Mouse (Mus musculus): ENCODE measurements at regions not wholly inside any gene's neighbourhood (a gene's known extent, or its start where the extent isn't known, plus 50 kb on each side); places are given as distances from the start of the nearest gene placed in this dataset.

GRCm38 (mm10) chr2:124955843-124956242 lies 112.1 kb upstream of the Slc24a5 start:
- no peak for DNase-seq

DNA sequence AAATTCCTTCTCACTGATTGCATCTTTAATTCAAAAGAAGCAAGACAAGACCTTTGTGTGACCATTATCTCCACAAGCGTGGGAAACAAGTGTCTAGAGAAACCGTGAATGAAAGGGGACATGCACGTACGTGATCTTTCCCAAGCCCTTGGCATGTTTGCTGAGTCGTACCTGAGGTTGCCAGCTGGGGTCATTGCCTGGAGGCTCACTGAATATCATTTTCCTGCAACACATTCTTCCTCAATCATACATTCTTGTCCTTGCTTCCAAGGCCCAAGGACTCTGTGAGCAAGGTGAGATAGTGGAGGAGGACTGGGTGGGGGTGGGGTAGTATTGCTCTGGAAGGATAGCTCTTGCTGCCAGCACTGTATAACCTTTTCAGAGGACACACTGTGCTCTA lies 108.5 kb upstream of the Slc24a5 start:
- DNase-seq, result no peak

DNA sequence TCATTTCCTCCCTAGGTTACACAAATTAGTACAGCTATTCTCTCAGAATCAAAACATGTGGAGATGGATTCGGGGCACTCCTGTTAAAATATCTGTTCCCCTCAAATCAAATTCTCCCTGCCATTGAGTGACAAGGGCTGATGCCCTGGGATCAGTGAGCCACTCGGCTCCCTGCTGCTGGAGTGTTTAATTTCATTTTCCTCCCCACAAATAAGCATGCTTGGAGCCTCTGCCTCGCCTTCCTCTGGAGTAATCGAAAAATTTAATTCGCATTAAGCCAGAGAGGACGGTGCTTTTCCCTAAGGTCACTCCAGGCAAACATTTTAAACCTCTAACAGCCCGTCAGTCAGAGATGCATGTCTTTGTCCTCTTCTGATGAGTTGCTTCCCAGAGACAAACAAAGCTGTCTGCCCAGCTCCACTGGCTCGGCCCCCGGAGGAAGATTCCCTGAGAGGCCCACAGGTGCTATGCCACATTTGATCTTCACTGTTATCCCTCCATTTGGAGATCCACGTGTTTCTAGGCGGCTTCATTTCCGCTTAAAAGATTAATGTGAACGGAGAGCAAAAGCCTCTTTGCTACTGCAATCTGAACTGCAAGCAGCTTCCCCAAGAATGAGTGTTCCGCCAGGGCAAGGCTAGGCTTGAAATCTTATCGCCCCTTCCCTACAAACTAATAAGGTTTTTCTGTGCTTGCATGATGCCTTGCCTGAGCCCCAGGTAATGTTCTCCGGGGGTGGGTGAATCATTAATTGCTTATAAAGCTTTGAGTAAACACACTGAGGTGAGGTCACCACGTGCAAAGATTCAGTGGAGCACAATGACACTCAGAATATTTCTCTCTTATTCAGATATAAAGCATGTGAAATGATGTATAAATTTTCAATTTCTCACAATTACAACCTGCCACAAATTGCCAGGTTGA lies 95.8 kb upstream of the Slc24a5 start:
- DNase-seq, result no peak

DNA sequence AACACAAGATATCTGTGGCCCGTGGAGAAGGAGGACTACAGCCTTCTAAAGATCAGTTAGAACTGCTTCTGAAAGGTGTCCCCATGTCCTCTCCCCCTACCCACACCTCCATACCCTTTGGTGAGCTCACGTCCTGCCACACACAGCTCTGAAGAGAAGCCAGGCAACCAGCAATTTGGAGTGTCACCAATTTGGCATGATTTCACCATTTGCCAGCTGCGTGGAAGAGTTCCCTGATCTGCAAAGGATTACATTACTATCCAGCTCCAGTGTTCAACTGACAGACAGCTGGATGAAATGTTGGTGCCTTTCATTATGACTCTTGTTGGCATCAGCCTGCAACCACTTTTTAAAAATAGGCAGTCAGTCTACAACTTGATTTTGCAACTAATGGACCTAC lies 92.8 kb upstream of the Slc24a5 start:
- no peak for DNase-seq

GRCm38 (mm10) chr2:124990976-124991375 lies 76.9 kb upstream of the Slc24a5 start:
- DNase-seq, result no peak

DNA sequence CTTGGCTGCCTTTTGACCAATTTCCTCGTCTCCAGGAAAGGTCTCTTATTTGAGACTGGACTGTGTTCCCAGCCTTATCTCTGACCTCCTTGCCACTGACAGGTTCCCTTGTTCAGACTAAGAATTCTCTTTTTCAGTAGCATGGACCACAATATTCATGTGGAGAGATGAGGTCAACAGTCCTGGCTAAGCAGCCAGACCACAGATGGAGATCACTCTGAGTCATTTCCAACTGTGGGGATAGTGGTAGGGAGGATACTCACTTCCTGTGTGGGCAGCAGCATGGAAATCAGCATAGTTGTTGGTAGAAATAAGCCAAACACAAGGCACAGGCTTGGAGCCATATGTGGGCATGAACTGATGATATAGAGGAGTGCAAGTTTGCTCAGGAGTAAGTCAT lies 52.9 kb upstream of the Slc24a5 start:
- DNase-seq, result no peak

- no peak for DNase-seq
Observed at GRCm38 (mm10) chr2:125016946-125017345, 51.0 kb upstream of the Slc24a5 start.
